Mouse (Mus musculus) neural tube, embryonic 11.5 days (tissue): ENCODE measurements around the gene Sipa1l3. TPM values are rescaled to one million over a fixed set of nuclear protein-coding genes. Genes with fewer than 3 reads are reported as not detected.
A peak's percentile ranks its signal among the peaks of the same experiment; 100 is the strongest.

Source experiments
- ATAC-seq: fragments of 200-750 bp; cut with Nextera tagmentation; 2 replicates; pipeline ENCODE4 v1.8.0; 2017; ENCODE audit warnings: moderate number of reproducible peaks, mild to moderate bottlenecking, moderate TSS enrichment, moderate library complexity; ENCODE audit not compliant: insufficient read depth, low FRiP score, low TSS enrichment
- DNase-seq: peaks from one replicate; pipeline ENCODE4 v3.0.0-alpha.2; 2015; ENCODE audit warnings: low spot score
- H3K27ac ChIP-seq: fragments of 300-500 bp; sonication (generic); 2 replicates; pipeline ENCODE4 v1.5.1; 2014; ENCODE audit warnings: low read depth, mild to moderate bottlenecking, low read length
- H3K27me3 ChIP-seq: fragments of 300-500 bp; sonication (generic); 2 replicates; pipeline ENCODE4 v1.6.1; 2014; ENCODE audit warnings: mild to moderate bottlenecking, low read length, mixed read lengths; ENCODE audit not compliant: control insufficient read depth, insufficient read depth
- H3K36me3 ChIP-seq: fragments of 300-500 bp; sonication (generic); 2 replicates; pipeline ENCODE4 v1.6.1; 2014; ENCODE audit warnings: mild to moderate bottlenecking, low read length, moderate library complexity, mixed read lengths; ENCODE audit not compliant: control insufficient read depth, insufficient read depth
- H3K4me1 ChIP-seq: fragments of 300-500 bp; sonication (generic); 2 replicates; pipeline ENCODE4 v1.6.1; 2014; ENCODE audit warnings: low read length, mixed read lengths; ENCODE audit not compliant: control insufficient read depth, insufficient read depth
- H3K4me2 ChIP-seq: fragments of 300-500 bp; sonication (generic); 2 replicates; pipeline ENCODE4 v1.6.1; 2014; ENCODE audit warnings: low read depth, mild to moderate bottlenecking, moderate library complexity
- H3K4me3 ChIP-seq: fragments of 300-500 bp; sonication (generic); 2 replicates; pipeline ENCODE4 v1.5.1; 2014; ENCODE audit warnings: low read depth, low read length
- H3K9ac ChIP-seq: fragments of 300-500 bp; sonication (generic); 2 replicates; pipeline ENCODE4 v1.6.1; 2014; ENCODE audit warnings: mild to moderate bottlenecking, low read length
- H3K9me3 ChIP-seq: fragments of 300-500 bp; sonication (generic); 2 replicates; pipeline ENCODE4 v1.6.1; 2016; ENCODE audit warnings: low read length; ENCODE audit not compliant: control insufficient read depth
- WGBS: fragments of 180-500 bp; shearing (Covaris S2); extraction: QIAGEN DNeasy Blood & Tissue Kit; methylation state at CpG from one replicate; pipeline ENCODE4 v1.1.7; 2014; 5-methylcytosine and 5-hydroxymethylcytosine counted together
- polyA plus RNA-seq: library from polyadenylated mRNA; unstranded; fragments of >200 nt; fragmentation: Nextera tagmentation; extraction: Ambion mirVana; gene quantifications from 2 replicates; pipeline ENCODE4 v1.2.1, GENCODE M21; 2014

The Sipa1l3 gene
- polyA plus RNA-seq, 1 experiment from 2014 or later, result 11.9 TPM

GRCm38 (mm10) chr7:29280801-29281200 is 237.6 kb downstream of the Sipa1l3 start:
- H3K4me3 ChIP-seq, result peak overlapping the region; percentile 49
- H3K36me3 ChIP-seq, result no peaks in the 10 kb centered on the region
- peaks cover 22% of the 10 kb centered on the region for H3K27me3 ChIP-seq
- H3K9me3 ChIP-seq, result no peaks in the 10 kb centered on the region
- H3K4me2 ChIP-seq, result peak overlapping the region; percentile 99
- H3K27ac ChIP-seq, result no peak overlapping the region
- ATAC-seq (no peak), DNase-seq (no peak)
- H3K9ac ChIP-seq, result no peak overlapping the region
- WGBS, result 13% methylated on average over 13 of the region's 13 CpGs
- H3K4me1 ChIP-seq, result peaks cover 7% of the 10 kb centered on the region

GRCm38 (mm10) chr7:29279924-29280323 is 238.5 kb downstream of the Sipa1l3 start:
- no peak for ATAC-seq
- 88% methylated on average over 8 of the region's 8 CpGs for WGBS

GRCm38 (mm10) chr7:29279261-29279660 is 239.2 kb downstream of the Sipa1l3 start:
- H3K9ac ChIP-seq, result no peak overlapping the region
- H3K4me1 ChIP-seq, result peaks cover 7% of the 10 kb centered on the region
- no peak for ATAC-seq
- no peak overlapping the region for H3K4me3 ChIP-seq
- no peak for DNase-seq
- H3K4me2 ChIP-seq, result no peak overlapping the region
- H3K36me3 ChIP-seq, result no peaks in the 10 kb centered on the region
- H3K9me3 ChIP-seq, result no peaks in the 10 kb centered on the region
- H3K27ac ChIP-seq, result no peak overlapping the region
- H3K27me3 ChIP-seq, result peaks cover 22% of the 10 kb centered on the region

More at GRCm38 (mm10) chr7:29279924-29280323, 238.5 kb downstream of the Sipa1l3 start:
- Histone ChIP-seq H3K27ac (no peak overlapping the region), H3K9me3 (no peaks in the 10 kb centered on the region), H3K4me3 (no peak overlapping the region), H3K36me3 (no peaks in the 10 kb centered on the region), H3K9ac (no peak overlapping the region), H3K4me2 (no peak overlapping the region), H3K4me1 (peaks cover 7% of the 10 kb centered on the region), H3K27me3 (peaks cover 22% of the 10 kb centered on the region)
- no peak for DNase-seq

- peaks cover 18% of the 10 kb centered on the region for H3K27me3 ChIP-seq
- H3K9me3 ChIP-seq, result no peaks in the 10 kb centered on the region
- ATAC-seq, result no peak
- H3K4me3 ChIP-seq, result no peak overlapping the region
- no peaks in the 10 kb centered on the region for H3K36me3 ChIP-seq
- no peak for DNase-seq
- H3K9ac ChIP-seq, result no peak overlapping the region
- no peak overlapping the region for H3K4me2 ChIP-seq
- H3K4me1 ChIP-seq, result peaks cover 7% of the 10 kb centered on the region
- H3K27ac ChIP-seq, result no peak overlapping the region
- WGBS, result 89% methylated on average over 4 of the region's 4 CpGs
Observed at GRCm38 (mm10) chr7:29277510-29277909, 240.9 kb downstream of the Sipa1l3 start.

GRCm38 (mm10) chr7:29276715-29277114 is 241.7 kb downstream of the Sipa1l3 start:
- H3K4me1 ChIP-seq, result peaks cover 4% of the 10 kb centered on the region
- H3K9ac ChIP-seq, result no peak overlapping the region
- 86% methylated on average over 5 of the region's 5 CpGs for WGBS
- no peak overlapping the region for H3K27ac ChIP-seq
- H3K4me3 ChIP-seq, result no peak overlapping the region
- DNase-seq (no peak), ATAC-seq (no peak)
- H3K9me3 ChIP-seq, result no peaks in the 10 kb centered on the region
- H3K27me3 ChIP-seq, result peaks cover 10% of the 10 kb centered on the region
- H3K36me3 ChIP-seq, result no peaks in the 10 kb centered on the region
- no peak overlapping the region for H3K4me2 ChIP-seq

- Histone ChIP-seq H3K27me3 (no peaks in the 10 kb centered on the region), H3K4me3 (no peak overlapping the region), H3K9me3 (no peaks in the 10 kb centered on the region), H3K36me3 (no peaks in the 10 kb centered on the region), H3K27ac (no peak overlapping the region), H3K4me1 (no peaks in the 10 kb centered on the region), H3K4me2 (no peak overlapping the region), H3K9ac (no peak overlapping the region)
- no peak for ATAC-seq
- 79% methylated on average over 8 of the region's 8 CpGs for WGBS
- DNase-seq, result no peak
Observed at GRCm38 (mm10) chr7:29271687-29272465, 246.6 kb downstream of the Sipa1l3 start.

GRCm38 (mm10) chr7:29270445-29270844 is 248.0 kb downstream of the Sipa1l3 start:
- Histone ChIP-seq H3K4me1 (no peaks in the 10 kb centered on the region), H3K27ac (no peak overlapping the region), H3K36me3 (no peaks in the 10 kb centered on the region), H3K4me2 (no peak overlapping the region), H3K9me3 (no peaks in the 10 kb centered on the region), H3K27me3 (no peaks in the 10 kb centered on the region), H3K4me3 (no peak overlapping the region), H3K9ac (no peak overlapping the region)
- DNase-seq (no peak), ATAC-seq (no peak)
- WGBS, result 89% methylated on average over 4 of the region's 4 CpGs

Other genes with a start within 250 kb of the Sipa1l3 start
- 27.0 and 28.1 TPM in 2 replicates for gene Spint2, start 236.7 kb downstream of the Sipa1l3 start, polyA plus RNA-seq
- gene Ppp1r14a, start 229.3 kb downstream of the Sipa1l3 start, polyA plus RNA-seq, result 44.2 and 55.8 TPM in 2 replicates
- 65.2 and 66.7 TPM in 2 replicates for gene Dpf1, start 214.7 kb downstream of the Sipa1l3 start, polyA plus RNA-seq
- not detected in 2 replicates for gene Catsperg2, start 208.4 kb upstream of the Sipa1l3 start, polyA plus RNA-seq
- gene Zfp84, start 249.9 kb upstream of the Sipa1l3 start, polyA plus RNA-seq, result 15.3 and 19.4 TPM in 2 replicates